Comparison of ENCODE assay signal across 8 mouse cellular contexts in genomic region chr1:105663171-105663961, GRCm38 (mm10). TPM values are rescaled to one million over a fixed set of nuclear protein-coding genes. Genes with fewer than 3 reads are reported as not detected.
DNase-seq lines count a peak whose midpoint lies in the region; ATAC-seq lines count a peak whose summit lies in the region.

Gene Pign (minus strand): TSS chr1:105663677.
Gene Relch (plus strand): TSS chr1:105663861.

- under 1% methylated on average over 41 of the region's 41 CpGs for WGBS in lung, embryonic 16.5 days

- H3K9ac ChIP-seq in lung, embryonic 16.5 days (ENCODE audit: low read length), result peak within 1 kb of the TSS; percentile 88

- no peaks in the 10 kb centered on the region for H3K27me3 ChIP-seq in lung, embryonic 16.5 days (ENCODE audit: control insufficient read depth, insufficient read depth, low read depth, low read length)

- H3K27ac ChIP-seq in lung, embryonic 16.5 days (ENCODE audit: low read length), result peak within 1 kb of the TSS; percentile 87

- no peaks in the 10 kb centered on the region for H3K36me3 ChIP-seq in lung, embryonic 16.5 days (ENCODE audit: control insufficient read depth, insufficient read depth, low read length)

- ATAC-seq in hematopoietic stem cell, adult 5-6 weeks (replicated peaks in 1 of 2; ENCODE audit: insufficient read depth in 1 of 2, low FRiP score in 2 of 2, low TSS enrichment in 1 of 2, low read depth in 1 of 2, poor library complexity in 2 of 2, severe bottlenecking in 2 of 2), result peak; percentile 95 to 96
- ATAC-seq in lung, embryonic 16.5 days (ENCODE audit: low read depth), result peak; percentile 99

- peak within 1 kb of the TSS; percentile 85 for H3K4me3 ChIP-seq in lung, embryonic 16.5 days (ENCODE audit: low read length)

- peaks cover 8% of the 10 kb centered on the region; the same call in 1 of the 2 replicates for H3K4me1 ChIP-seq in lung, embryonic 16.5 days (replicated peaks; ENCODE audit: control insufficient read depth, insufficient read depth, low read length)

- peak within 1 kb of the TSS; percentile 81 for H3K4me2 ChIP-seq in lung, embryonic 16.5 days (ENCODE audit: low read depth, low read length)

- DNase-seq in MEL-GATA-1-ER (ENCODE audit: extremely low read depth, low read depth), result peak; percentile 99
- DNase-seq in cerebellum, adult 8-10 months, result peak; percentile 96
- DNase-seq in forelimb bud, embryonic 11.5 days (ENCODE audit: low read depth, low spot score), result peak; percentile 98
- DNase-seq in layer of hippocampus, adult 9-10 months (ENCODE audit: low spot score), result peak; percentile 96
- peak; percentile 85 for DNase-seq in ovary, postnatal 10 days (ENCODE audit: low spot score)
- DNase-seq in thymus, postnatal 10 days (ENCODE audit: low spot score in 2 of 2), result peak; percentile 99

- no peaks in the 10 kb centered on the region for H3K9me3 ChIP-seq in lung, embryonic 16.5 days (ENCODE audit: control insufficient read depth, low read length)

RNA-seq across cellular contexts. Expression of gene Pign, which starts in this region (rescaled TPM):
- total RNA-seq in hematopoietic stem cell, adult 5-6 weeks (2017), result 40.1 and 54.5 TPM in 2 replicates
- polyA plus RNA-seq in lung, embryonic 16.5 days (2015; fragmentation: Nextera tagmentation; extraction: Ambion mirVana), result 16.2 and 17.3 TPM in 2 replicates

RNA-seq across cellular contexts. Expression of gene Relch, which starts in this region (rescaled TPM):
- 41.2 and 68.9 TPM in 2 replicates for total RNA-seq in hematopoietic stem cell, adult 5-6 weeks (2017)
- 21.2 and 23.9 TPM in 2 replicates for polyA plus RNA-seq in lung, embryonic 16.5 days (2015; fragmentation: Nextera tagmentation; extraction: Ambion mirVana)

Comparison
In these comparisons a context has a peak if more than half of its experiments do, and no peak if none do; other contexts are left out.
1. Peak in every context shown above with its lines: DNase-seq, ATAC-seq, H3K4me3 ChIP-seq and H3K27ac ChIP-seq.